Mouse (Mus musculus) cerebellum, adult 2 months (tissue): ENCODE measurements at regions not wholly inside any gene's neighbourhood (a gene's known extent, or its start where the extent isn't known, plus 50 kb on each side); places are given as distances from the start of the nearest gene placed in this dataset.
"Not testable (repeated sequence)": the region's sequence is repeated elsewhere in the genome, so short reads cannot be mapped to it uniquely, and the experiment has no call there.

Experiments used
- DNase-seq, 2 experiments: peaks; one replicate each; pipeline ENCODE4 v3.0.0; 2021
- H3K27ac ChIP-seq: fragments of 200-500 bp; 2 replicates; pipeline ENCODE4 v1.5.1; 2012; ENCODE audit warnings: low read length, control low read depth, inconsistent platforms; ENCODE audit not compliant: insufficient read depth
- H3K27me3 ChIP-seq: fragments of 200-500 bp; 2 replicates; pipeline ENCODE4 v1.6.1; 2012; ENCODE audit warnings: inconsistent platforms, mild to moderate bottlenecking, low read length, moderate library complexity; ENCODE audit not compliant: control insufficient read depth, insufficient read depth
- H3K4me1 ChIP-seq: fragments of 200-500 bp; 2 replicates; pipeline ENCODE4 v1.6.1; 2011; ENCODE audit warnings: low read length; ENCODE audit not compliant: control insufficient read depth, insufficient read depth
- H3K4me3 ChIP-seq: fragments of 200-500 bp; replicated peaks from 2 replicates; pipeline ENCODE3; 2011; ENCODE audit warnings: mild to moderate bottlenecking, low read depth, low read length, control low read depth; ENCODE audit not compliant: insufficient read depth
- CTCF ChIP-seq: fragments of 200-500 bp; IDR thresholded peaks from 2 replicates; pipeline ENCODE4 v1.5.1; 2011; ENCODE audit warnings: low read depth, mild to moderate bottlenecking, control low read depth, low read length, moderate library complexity, borderline replicate concordance; ENCODE audit not compliant: insufficient read depth
- POLR2A ChIP-seq: fragments of 200-500 bp; IDR thresholded peaks from 2 replicates; pipeline ENCODE4 v1.6.1; 2011; ENCODE audit warnings: low read length, control low read depth, borderline replicate concordance; ENCODE audit not compliant: insufficient read depth
- WGBS: fragments of 180-500 bp; shearing (Covaris S2); methylation state at CpG from one replicate; pipeline ENCODE4 v1.1.7; 2018; 5-methylcytosine and 5-hydroxymethylcytosine counted together

GRCm38 (mm10) chr16:30798536-30798935 is 199.0 kb downstream of the Fam43a start:
- Histone ChIP-seq H3K27me3 (no peaks in the 10 kb centered on the region), H3K4me3 (no peak overlapping the region), H3K4me1 (peaks cover 2% of the 10 kb centered on the region; the same call in 1 of the 2 replicates), H3K27ac (no peak overlapping the region)
- DNase-seq = no peak
- 94% methylated on average over 1 of the region's 1 CpGs for WGBS
- no peak for TF ChIP-seq POLR2A
- no peak for TF ChIP-seq CTCF

- TF ChIP-seq POLR2A (no peak), CTCF (no peak)
- WGBS = 82% methylated on average over 12 of the region's 12 CpGs
- Histone ChIP-seq H3K27me3 (no peaks in the 10 kb centered on the region), H3K4me1 (no peaks in the 10 kb centered on the region), H3K4me3 (no peak overlapping the region), H3K27ac (no peak overlapping the region)
- no peak for DNase-seq
Observed at GRCm38 (mm10) chr16:30799699-30800483, 200.4 kb downstream of the Fam43a start.

- no peak overlapping the region for H3K27ac ChIP-seq
- WGBS = 51% methylated on average over 3 of the region's 3 CpGs
- no peaks in the 10 kb centered on the region for H3K27me3 ChIP-seq
- no peak for TF ChIP-seq POLR2A
- TF ChIP-seq CTCF = no peak
- no peak for DNase-seq
- H3K4me1 ChIP-seq = no peaks in the 10 kb centered on the region
- no peak overlapping the region for H3K4me3 ChIP-seq
Observed at GRCm38 (mm10) chr16:30804018-30804417, 204.5 kb downstream of the Fam43a start.

- H3K4me1 ChIP-seq, H3K27me3 ChIP-seq, DNase-seq, H3K4me3 ChIP-seq, H3K27ac ChIP-seq: not testable (repeated sequence)
- 96% methylated on average over 4 of the region's 4 CpGs for WGBS
Observed at GRCm38 (mm10) chr16:30806206-30806605, 206.7 kb downstream of the Fam43a start.

GRCm38 (mm10) chr16:30818541-30819120 is 219.1 kb downstream of the Fam43a start:
- Histone ChIP-seq H3K4me3 (no peak overlapping the region), H3K27me3 (no peaks in the 10 kb centered on the region; the same call in 1 of the 2 replicates), H3K4me1 (no peaks in the 10 kb centered on the region; the same call in 1 of the 2 replicates), H3K27ac (no peak overlapping the region)
- WGBS = 33% methylated on average over 5 of the region's 5 CpGs
- no peak for TF ChIP-seq POLR2A
- TF ChIP-seq CTCF = no peak
- DNase-seq = no peak

GRCm38 (mm10) chr16:30819342-30819741 is 219.8 kb downstream of the Fam43a start:
- no peak for DNase-seq
- Histone ChIP-seq H3K27ac (no peak overlapping the region), H3K4me3 (no peak overlapping the region), H3K4me1 (no peaks in the 10 kb centered on the region; the same call in 1 of the 2 replicates), H3K27me3 (no peaks in the 10 kb centered on the region; the same call in 1 of the 2 replicates)
- 91% methylated on average over 4 of the region's 4 CpGs for WGBS
- TF ChIP-seq CTCF = no peak
- no peak for TF ChIP-seq POLR2A

GRCm38 (mm10) chr16:30820234-30820633 is 220.7 kb downstream of the Fam43a start:
- Histone ChIP-seq H3K4me3 (no peak overlapping the region), H3K27me3 (no peaks in the 10 kb centered on the region; the same call in 1 of the 2 replicates), H3K27ac (no peak overlapping the region), H3K4me1 (no peaks in the 10 kb centered on the region; the same call in 1 of the 2 replicates)
- no peak for DNase-seq
- TF ChIP-seq POLR2A = no peak
- TF ChIP-seq CTCF = no peak
- WGBS = 90% methylated on average over 3 of the region's 3 CpGs

GRCm38 (mm10) chr16:30820761-30821160 is 221.2 kb downstream of the Fam43a start:
- WGBS = 87% methylated on average over 4 of the region's 4 CpGs
- TF ChIP-seq CTCF (no peak), POLR2A (no peak)
- H3K4me3 ChIP-seq = no peak overlapping the region
- DNase-seq = no peak
- H3K4me1 ChIP-seq = no peaks in the 10 kb centered on the region; the same call in 1 of the 2 replicates
- no peaks in the 10 kb centered on the region; the same call in 1 of the 2 replicates for H3K27me3 ChIP-seq
- no peak overlapping the region for H3K27ac ChIP-seq
